In genomic region chr5:139208871-139209684, GRCm38 (mm10) we compare ENCODE assay signal across 11 mouse cellular contexts. TPM values are rescaled to one million over a fixed set of nuclear protein-coding genes. Genes with fewer than 3 reads are reported as not detected.
A peak's percentile ranks its signal among the peaks of the same experiment; 100 is the strongest.
DNase-seq lines count a peak whose midpoint lies in the region; ATAC-seq and TF ChIP-seq lines count a peak whose summit lies in the region.
"Had no signal": no experiment of that assay in that cellular context is flagged by ENCODE, and none has a peak within 500 bp of the region (broad histone marks: within the 10 kb centered on the region; RNA-seq: fewer than 3 reads in every experiment).

No protein-coding gene starts in this region.

- H3K36me3 ChIP-seq in lung, embryonic 14.5 days (ENCODE audit: insufficient read depth) = peaks cover 15% of the 10 kb centered on the region; the same call in 1 of the 2 replicates
- H3K36me3 ChIP-seq in liver, embryonic 14.5 days (replicated peaks; ENCODE audit: control insufficient read depth, insufficient read depth, low read depth) = peaks cover 18% of the 10 kb centered on the region

- H3K4me1 ChIP-seq in lung, embryonic 14.5 days (ENCODE audit: insufficient read depth) = no peaks in the 10 kb centered on the region
- peaks cover 0 to 28% of the 10 kb centered on the region in 2 experiments; a peak in 2 of 4 replicates for H3K4me1 ChIP-seq in liver, embryonic 14.5 days (replicated peaks; ENCODE audit: control insufficient read depth in 2 of 2, insufficient read depth in 2 of 2, low read length in 1 of 2)

- H3K4me3 ChIP-seq in lung, embryonic 14.5 days (ENCODE audit: low read depth, low read length) = no peak overlapping the region
- H3K4me3 ChIP-seq in liver, embryonic 14.5 days (ENCODE audit: insufficient read depth in 1 of 2, low read depth in 2 of 2, low read length in 2 of 2) = no peak overlapping the region
- H3K4me3 ChIP-seq: embryonic facial prominence, embryonic 15.5 days; limb, embryonic 15.5 days had no signal

- no peaks in the 10 kb centered on the region for H3K9me3 ChIP-seq in lung, embryonic 14.5 days (ENCODE audit: low read depth, low read length)
- no peaks in the 10 kb centered on the region for H3K9me3 ChIP-seq in liver, embryonic 14.5 days (ENCODE audit: control insufficient read depth, low read length)
- H3K9me3 ChIP-seq: embryonic facial prominence, embryonic 15.5 days; limb, embryonic 15.5 days had no signal

- no peak overlapping the region for H3K4me2 ChIP-seq in lung, embryonic 14.5 days
- H3K4me2 ChIP-seq in liver, embryonic 14.5 days (ENCODE audit: low read depth) = no peak overlapping the region
- H3K4me2 ChIP-seq: embryonic facial prominence, embryonic 15.5 days; limb, embryonic 15.5 days had no signal

- no peak overlapping the region for H3K27ac ChIP-seq in lung, embryonic 14.5 days (ENCODE audit: low read depth)
- H3K27ac ChIP-seq in liver, embryonic 14.5 days = no peak overlapping the region
- H3K27ac ChIP-seq: embryonic facial prominence, embryonic 15.5 days; limb, embryonic 15.5 days had no signal

- no peak overlapping the region for H3K9ac ChIP-seq in lung, embryonic 14.5 days
- H3K9ac ChIP-seq in liver, embryonic 14.5 days (replicated peaks) = no peak overlapping the region
- H3K9ac ChIP-seq: embryonic facial prominence, embryonic 15.5 days; limb, embryonic 15.5 days had no signal

- TF ChIP-seq CTCF in lung, embryonic 14.5 days (IDR thresholded peaks at IDR 0.05; ENCODE audit: low read depth) = peak; percentile 59
- peak; percentile 73 for TF ChIP-seq CTCF in liver, embryonic 14.5 days (IDR thresholded peaks at IDR 0.05; ENCODE audit: low read depth)

- no peaks in the 10 kb centered on the region for H3K27me3 ChIP-seq in lung, embryonic 14.5 days (ENCODE audit: insufficient read depth, low read length)
- no peaks in the 10 kb centered on the region for H3K27me3 ChIP-seq in liver, embryonic 14.5 days (ENCODE audit: control insufficient read depth, insufficient read depth, low read length)
- H3K27me3 ChIP-seq: embryonic facial prominence, embryonic 15.5 days; limb, embryonic 15.5 days had no signal

- DNase-seq in lung, embryonic 14.5 days = no peak
- no peak for DNase-seq in lung, postnatal 4 days
- peak; percentile 45 for DNase-seq in ZHBTc4 (ENCODE audit: low read depth, low spot score)
- DNase-seq in cerebellum, adult 9-11 months = peak; percentile 66
- DNase-seq in liver, embryonic 14.5 days (ENCODE audit: low read depth in 3 of 3, low spot score in 3 of 3) = no peak
- DNase-seq in layer of hippocampus, adult 9-10 months (ENCODE audit: low spot score) = no peak
- no peak for DNase-seq in left cerebral cortex, adult 8-10 months (ENCODE audit: low spot score in 2 of 2)
- no peak for DNase-seq in spleen, postnatal 4 days (ENCODE audit: low spot score in 2 of 2)
- DNase-seq: heart, postnatal 10 days had no signal

- 82% methylated on average over 10 of the region's 10 CpGs for WGBS in lung, embryonic 14.5 days
- 80% methylated on average over 10 of the region's 10 CpGs for WGBS in liver, embryonic 14.5 days (ENCODE audit: insufficient replicate concordance)

- no peak for ATAC-seq in lung, embryonic 14.5 days (ENCODE audit: insufficient read depth)
- peak; percentile 33; the same call in 1 of the 2 replicates for ATAC-seq in liver, embryonic 14.5 days (ENCODE audit: insufficient read depth)

- TF ChIP-seq EP300 in liver, embryonic 14.5 days (IDR thresholded peaks at IDR 0.05; ENCODE audit: low read depth) = no peak

RNA-seq across cellular contexts. Expression of gene Sun1, which starts 8.6 kb away (rescaled TPM):
- 53.3 and 57.7 TPM in 2 replicates for polyA plus RNA-seq in lung, embryonic 14.5 days (2014; fragmentation: Nextera tagmentation; extraction: Ambion mirVana)
- 15.4 and 17.9 TPM in 2 replicates for polyA plus RNA-seq in liver, embryonic 14.5 days (2012; rRNA removed)
- 19.9 and 21.2 TPM in 2 replicates for polyA plus RNA-seq in liver, embryonic 14.5 days (2014; fragmentation: Nextera tagmentation; extraction: Ambion mirVana)
- total RNA-seq in left cerebral cortex, adult 8-10 months (2022) = 100 to 1,000 TPM; 127 to 146 (median 132) TPM

RNA-seq across cellular contexts. Expression of gene Get4, which starts 43.0 kb away (rescaled TPM):
- polyA plus RNA-seq in lung, embryonic 14.5 days (2014; fragmentation: Nextera tagmentation; extraction: Ambion mirVana) = 183 and 185 TPM in 2 replicates
- polyA plus RNA-seq in liver, embryonic 14.5 days (2012; rRNA removed) = 48.6 and 56.8 TPM in 2 replicates
- 107 and 118 TPM in 2 replicates for polyA plus RNA-seq in liver, embryonic 14.5 days (2014; fragmentation: Nextera tagmentation; extraction: Ambion mirVana)
- 10 to 100 TPM; 56.1 to 59.8 (median 57.6) TPM for total RNA-seq in left cerebral cortex, adult 8-10 months (2022)

RNA-seq across cellular contexts. Expression of gene Dnaaf5, which starts 59.1 kb away (rescaled TPM):
- polyA plus RNA-seq in lung, embryonic 14.5 days (2014; fragmentation: Nextera tagmentation; extraction: Ambion mirVana) = 8.6 and 9.0 TPM in 2 replicates
- polyA plus RNA-seq in liver, embryonic 14.5 days (2012; rRNA removed) = 6.5 and 8.6 TPM in 2 replicates
- 2.0 and 2.2 TPM in 2 replicates for polyA plus RNA-seq in liver, embryonic 14.5 days (2014; fragmentation: Nextera tagmentation; extraction: Ambion mirVana)
- 1 to 10 TPM; 6.0 to 8.9 (median 6.9) TPM for total RNA-seq in left cerebral cortex, adult 8-10 months (2022)

RNA-seq across cellular contexts. Expression of gene Prkar1b, which starts 59.3 kb away (rescaled TPM):
- polyA plus RNA-seq in lung, embryonic 14.5 days (2014; fragmentation: Nextera tagmentation; extraction: Ambion mirVana) = 12.0 and 13.5 TPM in 2 replicates
- polyA plus RNA-seq in liver, embryonic 14.5 days (2012; rRNA removed) = 0.66 and 0.73 TPM in 2 replicates
- 0.44 and 1.7 TPM in 2 replicates for polyA plus RNA-seq in liver, embryonic 14.5 days (2014; fragmentation: Nextera tagmentation; extraction: Ambion mirVana)
- 100 to 1,000 TPM; 670 to 720 (median 701) TPM for total RNA-seq in left cerebral cortex, adult 8-10 months (2022)

Comparison
In these comparisons a context has a peak if more than half of its experiments do, and no peak if none do; other contexts are left out.
1. DNase-seq: peak in ZHBTc4 (single experiment) and cerebellum, adult 9-11 months (single experiment); none in lung, embryonic 14.5 days (single experiment), lung, postnatal 4 days (0 of 2), liver, embryonic 14.5 days (0 of 3), layer of hippocampus, adult 9-10 months (single experiment), left cerebral cortex, adult 8-10 months (0 of 2) and spleen, postnatal 4 days (0 of 2).